Mouse (Mus musculus) mammary gland, adult 2 months (tissue): ENCODE measurements around the gene Spta1. TPM values are rescaled to one million over a fixed set of nuclear protein-coding genes. Genes with fewer than 3 reads are reported as not detected.

ENCODE experiments used
- polyA plus RNA-seq: library from polyadenylated mRNA; depleted of rRNA; stranded (reverse); fragments of >200 nt; gene quantifications from 2 replicates; pipeline ENCODE4 v1.2.3, GENCODE M21; 2012; ENCODE audit warnings: low replicate concordance; rRNA removed

Spta1 gene
- polyA plus RNA-seq, result 0.10 TPM in 1 of 2 replicates, not detected in the other

GRCm38 (mm10) chr1:174172605-174173004, at the start of gene Spta1:
Gene Spta1, plus strand, starts transcription at chr1:174172776.

GRCm38 (mm10) chr1:174131217-174131616, 41.4 kb upstream of the Spta1 start, which contains the start of gene Olfr424:
Gene Olfr424, plus strand, starts transcription at chr1:174131517.

DNA sequence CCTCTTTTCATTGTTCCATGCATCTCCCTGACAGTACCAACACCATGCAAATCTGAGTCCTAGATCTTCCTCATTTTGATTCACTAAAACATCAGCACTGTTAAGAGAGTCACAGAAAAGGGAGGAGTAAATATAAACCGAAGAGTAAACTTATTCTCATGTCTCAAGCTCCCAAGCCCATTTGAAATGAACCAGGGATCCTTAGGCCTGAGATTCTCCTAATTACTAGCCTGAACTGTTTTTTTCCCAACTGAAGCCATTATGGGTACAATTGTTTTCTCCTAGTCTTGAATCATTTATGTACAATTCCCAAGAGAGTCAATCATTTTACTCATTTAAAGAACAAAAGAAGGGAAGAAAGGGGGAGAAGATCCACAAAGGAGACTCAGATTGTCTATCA, 17.2 kb upstream of the Spta1 start, which contains the start of gene Olfr420:
TSS of gene Olfr420 (plus strand) at position 301 of the 400 bp plus-strand sequence.

GRCm38 (mm10) chr1:174251961-174252360, 79.4 kb downstream of the Spta1 start, which contains the start of gene Olfr419:
Gene Olfr419, minus strand, starts transcription at chr1:174252061.

Other genes starting within 250 kb of the Spta1 start
- 8.0 and 19.3 TPM in 2 replicates for gene Mndal, start 230.3 kb upstream of the Spta1 start, polyA plus RNA-seq
- gene Ifi203, start 230.1 kb upstream of the Spta1 start, polyA plus RNA-seq, result 17.8 and 37.0 TPM in 2 replicates
- gene Ifi202b, start 190.0 kb upstream of the Spta1 start, polyA plus RNA-seq, result 0.17 and 0.56 TPM in 2 replicates
- gene Ifi205, start 141.0 kb upstream of the Spta1 start, polyA plus RNA-seq, result 4.2 and 12.6 TPM in 2 replicates
- gene Olfr433, start 132.1 kb upstream of the Spta1 start, polyA plus RNA-seq, result 0.70 TPM in 2 replicates
- 0.29 and 0.46 TPM in 2 replicates for gene Olfr432, start 123.6 kb upstream of the Spta1 start, polyA plus RNA-seq
- gene Olfr430, start 106.2 kb upstream of the Spta1 start, polyA plus RNA-seq, result not detected in 2 replicates
- gene Olfr429, start 88.4 kb upstream of the Spta1 start, polyA plus RNA-seq, result not detected in 2 replicates
- not detected in 2 replicates for gene Olfr427, start 75.9 kb upstream of the Spta1 start, polyA plus RNA-seq
- not detected in 2 replicates for gene Olfr231, start 51.6 kb upstream of the Spta1 start, polyA plus RNA-seq
- not detected in 2 replicates for gene Olfr424, start 41.3 kb upstream of the Spta1 start, polyA plus RNA-seq
- not detected in 2 replicates for gene Olfr420, start 17.1 kb upstream of the Spta1 start, polyA plus RNA-seq
- gene Olfr419, start 79.3 kb downstream of the Spta1 start, polyA plus RNA-seq, result not detected in 2 replicates
- not detected in 2 replicates for gene Mptx1, start 157.7 kb downstream of the Spta1 start, polyA plus RNA-seq
- not detected in 2 replicates for gene Olfr417, start 192.3 kb downstream of the Spta1 start, polyA plus RNA-seq
- gene Olfr248, start 218.3 kb downstream of the Spta1 start, polyA plus RNA-seq, result not detected in 2 replicates